Mouse (Mus musculus) megakaryocyte progenitor cell, adult 5-6 weeks (primary cell): Measurements from ENCODE around the gene Sez6l2. TPM values are rescaled to one million over a fixed set of nuclear protein-coding genes. Genes with fewer than 3 reads are reported as not detected.

ENCODE experiments used
- ATAC-seq: replicated peaks from 2 replicates; pipeline ENCODE4 v1.8.0; 2016; ENCODE audit warnings: mild to moderate bottlenecking, moderate TSS enrichment, inconsistent platforms; ENCODE audit not compliant: poor library complexity
- total RNA-seq, 2 experiments: library from RNA; stranded (forward) in 1 of 2; stranded (reverse) in 1 of 2; fragments of 157-497, 149-512 nt in 1 of 2; fragments of 200-1000 nt in 1 of 2; gene quantifications; 2 replicates each; pipeline versions ENCODE4 v1.2.3 to v1.2.4; 2015 to 2017

The Sez6l2 gene
- total RNA-seq, 2 experiments from 2014 or later: 0.37 to 1.6 TPM

GRCm38 (mm10) chr7:127004122-127004875, 53.9 kb downstream of the Sez6l2 start:
- no peak for ATAC-seq

- no peak for ATAC-seq
Observed at GRCm38 (mm10) chr7:127007313-127008024, 57.1 kb downstream of the Sez6l2 start.

GRCm38 (mm10) chr7:127008239-127009019, 58.1 kb downstream of the Sez6l2 start:
- ATAC-seq: peak; percentile 94

GRCm38 (mm10) chr7:127009307-127010085, 59.1 kb downstream of the Sez6l2 start:
- ATAC-seq: no peak

- no peak for ATAC-seq
Observed at GRCm38 (mm10) chr7:127011051-127011450, 60.7 kb downstream of the Sez6l2 start.

GRCm38 (mm10) chr7:127011717-127012116, 61.4 kb downstream of the Sez6l2 start:
- no peak for ATAC-seq

GRCm38 (mm10) chr7:127012374-127012773, 62.0 kb downstream of the Sez6l2 start:
- no peak for ATAC-seq

- ATAC-seq: no peak
Observed at GRCm38 (mm10) chr7:127012845-127013244, 62.5 kb downstream of the Sez6l2 start.

GRCm38 (mm10) chr7:127013385-127013784, 63.0 kb downstream of the Sez6l2 start:
- no peak for ATAC-seq

- peak; percentile 35 for ATAC-seq
Observed at GRCm38 (mm10) chr7:127014320-127014719, 64.0 kb downstream of the Sez6l2 start, which contains the start of gene Mvp. Gene Mvp, minus strand, starts transcription at chr7:127014621.

GRCm38 (mm10) chr7:127014993-127015392, 64.6 kb downstream of the Sez6l2 start:
- ATAC-seq: no peak

- ATAC-seq: peak; percentile 18
Observed at GRCm38 (mm10) chr7:127016081-127016480, 65.7 kb downstream of the Sez6l2 start.

- ATAC-seq: no peak
Observed at GRCm38 (mm10) chr7:127016481-127016485, 65.9 kb downstream of the Sez6l2 start, which contains the start of gene Pagr1b. Gene Pagr1b, minus strand, starts transcription at chr7:127016484.

- ATAC-seq: peak; percentile 54
Observed at GRCm38 (mm10) chr7:127016486-127016938, 66.1 kb downstream of the Sez6l2 start.

GRCm38 (mm10) chr7:127016971-127017949, 66.9 kb downstream of the Sez6l2 start, which contains the start of gene Pagr1a:
Gene Pagr1a, minus strand, starts transcription at chr7:127017352.
- peak; percentile 62 for ATAC-seq

GRCm38 (mm10) chr7:127017950-127018345, 67.6 kb downstream of the Sez6l2 start:
- ATAC-seq: no peak

GRCm38 (mm10) chr7:127018416-127019305, 68.3 kb downstream of the Sez6l2 start:
- no peak for ATAC-seq

- ATAC-seq: no peak
Observed at GRCm38 (mm10) chr7:127019306-127019960, 69.1 kb downstream of the Sez6l2 start.
